Comparison of ENCODE assay signal across 19 mouse cellular contexts in the genomic region with DNA sequence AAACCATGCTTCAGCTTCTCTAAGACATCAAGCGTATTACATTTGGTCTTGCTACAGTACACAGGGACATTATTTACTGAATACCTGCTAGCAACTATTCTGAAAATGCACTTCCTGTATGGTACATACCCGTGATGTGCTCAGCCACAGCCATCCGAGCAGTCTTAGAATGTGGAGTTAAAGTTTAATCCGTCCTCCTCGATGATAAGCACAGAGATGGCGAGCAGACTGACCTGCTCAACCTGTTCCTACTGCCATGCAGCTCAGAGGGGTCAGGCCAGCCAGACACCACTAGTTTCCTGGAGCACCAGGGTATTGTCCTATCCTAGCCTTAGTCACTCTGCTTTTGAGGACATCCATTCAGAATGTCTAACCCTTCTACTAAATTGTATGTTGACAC. TPM values are rescaled to one million over a fixed set of nuclear protein-coding genes. Genes with fewer than 3 reads are reported as not detected.
DNase-seq lines count a peak whose midpoint lies in the region; ATAC-seq lines count a peak whose summit lies in the region.
"Had no signal": no experiment of that assay in that cellular context is flagged by ENCODE, and none has a peak within 500 bp of the region (broad histone marks: within the 10 kb centered on the region; RNA-seq: fewer than 3 reads in every experiment).

No protein-coding gene starts in this region.

- no peaks in the 10 kb centered on the region for H3K36me3 ChIP-seq in embryonic facial prominence, embryonic 12.5 days
- no peaks in the 10 kb centered on the region for H3K36me3 ChIP-seq in embryonic facial prominence, embryonic 10.5 days (replicated peaks)
- no peaks in the 10 kb centered on the region for H3K36me3 ChIP-seq in intestine, embryonic 14.5 days (ENCODE audit: control insufficient read depth, insufficient read depth, low read length)
- H3K36me3 ChIP-seq in kidney, embryonic 14.5 days (ENCODE audit: control insufficient read depth, insufficient read depth, low read length) = no peaks in the 10 kb centered on the region
- H3K36me3 ChIP-seq: limb, embryonic 15.5 days had no signal

- H3K9ac ChIP-seq in embryonic facial prominence, embryonic 12.5 days = no peak overlapping the region
- no peak overlapping the region for H3K9ac ChIP-seq in intestine, embryonic 14.5 days (ENCODE audit: low read length)
- H3K9ac ChIP-seq in kidney, embryonic 14.5 days (ENCODE audit: low read depth, low read length) = no peak overlapping the region
- H3K9ac ChIP-seq: hindbrain, embryonic 14.5 days; limb, embryonic 15.5 days had no signal

- no peaks in the 10 kb centered on the region for H3K27me3 ChIP-seq in embryonic facial prominence, embryonic 12.5 days
- H3K27me3 ChIP-seq in embryonic facial prominence, embryonic 10.5 days (replicated peaks; ENCODE audit: low read depth, poor library complexity, severe bottlenecking) = no peaks in the 10 kb centered on the region
- no peaks in the 10 kb centered on the region for H3K27me3 ChIP-seq in intestine, embryonic 14.5 days (replicated peaks; ENCODE audit: control insufficient read depth, insufficient read depth, low read length)
- no peaks in the 10 kb centered on the region for H3K27me3 ChIP-seq in kidney, embryonic 14.5 days (ENCODE audit: control insufficient read depth, insufficient read depth, low read length)
- H3K27me3 ChIP-seq: limb, embryonic 15.5 days had no signal

- DNase-seq in embryonic facial prominence, embryonic 10.5 days (ENCODE audit: low spot score) = no peak
- DNase-seq in intestine, embryonic 14.5 days (ENCODE audit: low spot score) = no peak
- DNase-seq in large intestine, adult 2 months (ENCODE audit: low read depth, low spot score) = peak; percentile 38
- DNase-seq in cerebellum, postnatal 25 days = no peak
- no peak for DNase-seq in left cerebral cortex, adult 18-20 months (ENCODE audit: low spot score in 2 of 2)
- no peak for DNase-seq in left cerebral cortex, postnatal 36 days (ENCODE audit: low spot score in 2 of 2)
- DNase-seq: adrenal gland, postnatal 36 days; cerebellum, adult 9-10 months; embryo, embryonic 11 days; heart, adult 11 months; lung, postnatal 36 days had no signal

- 63% methylated on average over 6 of the region's 6 CpGs for WGBS in embryonic facial prominence, embryonic 12.5 days
- 81% methylated on average over 6 of the region's 6 CpGs for WGBS in embryonic facial prominence, embryonic 10.5 days
- 62% methylated on average over 6 of the region's 6 CpGs for WGBS in intestine, embryonic 14.5 days
- 60% methylated on average over 6 of the region's 6 CpGs for WGBS in kidney, embryonic 14.5 days
- 25% methylated on average over 6 of the region's 6 CpGs for WGBS in large intestine, adult 2 months

- intact Hi-C loops in left cerebral cortex, postnatal 36 days (cut with DNase I) = no loop called here

- ATAC-seq in embryonic facial prominence, embryonic 12.5 days (ENCODE audit: insufficient number of reproducible peaks, insufficient read depth, low FRiP score, low TSS enrichment) = 0 out of 2 replicates have a peak, but pooled peaks have one; percentile 10
- ATAC-seq in intestine, embryonic 14.5 days (replicated peaks; ENCODE audit: low FRiP score, low TSS enrichment, low read depth) = peak; percentile 94
- ATAC-seq in kidney, embryonic 14.5 days (ENCODE audit: low FRiP score, low TSS enrichment) = peak; percentile 71
- ATAC-seq: forebrain, embryonic 16.5 days had no signal

- no peaks in the 10 kb centered on the region for H3K4me1 ChIP-seq in embryonic facial prominence, embryonic 12.5 days
- H3K4me1 ChIP-seq in embryonic facial prominence, embryonic 10.5 days = no peaks in the 10 kb centered on the region; the same call in 1 of the 2 replicates
- no peaks in the 10 kb centered on the region for H3K4me1 ChIP-seq in intestine, embryonic 14.5 days (replicated peaks; ENCODE audit: control insufficient read depth, insufficient read depth, low read length)
- H3K4me1 ChIP-seq in kidney, embryonic 14.5 days (ENCODE audit: control insufficient read depth, insufficient read depth, low read length) = no peaks in the 10 kb centered on the region
- H3K4me1 ChIP-seq: limb, embryonic 15.5 days had no signal

- no peak overlapping the region for H3K4me3 ChIP-seq in embryonic facial prominence, embryonic 12.5 days
- no peak overlapping the region for H3K4me3 ChIP-seq in embryonic facial prominence, embryonic 10.5 days
- no peak overlapping the region for H3K4me3 ChIP-seq in intestine, embryonic 14.5 days (ENCODE audit: low read depth, low read length)
- H3K4me3 ChIP-seq in kidney, embryonic 14.5 days (ENCODE audit: low read length) = no peak overlapping the region
- H3K4me3 ChIP-seq: erythroblast, embryonic 14.5 days; layer of hippocampus, adult 2 months; limb, embryonic 15.5 days had no signal

- H3K27ac ChIP-seq in embryonic facial prominence, embryonic 12.5 days = no peak overlapping the region
- no peak overlapping the region for H3K27ac ChIP-seq in embryonic facial prominence, embryonic 10.5 days (replicated peaks)
- no peak overlapping the region for H3K27ac ChIP-seq in intestine, embryonic 14.5 days (ENCODE audit: low read depth)
- no peak overlapping the region for H3K27ac ChIP-seq in kidney, embryonic 14.5 days (ENCODE audit: low read depth, low read length)
- H3K27ac ChIP-seq: hindbrain, embryonic 14.5 days; layer of hippocampus, adult 2 months; limb, embryonic 15.5 days had no signal

- no peaks in the 10 kb centered on the region for H3K9me3 ChIP-seq in embryonic facial prominence, embryonic 12.5 days
- H3K9me3 ChIP-seq in embryonic facial prominence, embryonic 10.5 days = no peaks in the 10 kb centered on the region
- H3K9me3 ChIP-seq in intestine, embryonic 14.5 days (ENCODE audit: control insufficient read depth, low read length) = no peaks in the 10 kb centered on the region
- H3K9me3 ChIP-seq in kidney, embryonic 14.5 days (ENCODE audit: control insufficient read depth, low read length) = no peaks in the 10 kb centered on the region
- H3K9me3 ChIP-seq: limb, embryonic 15.5 days had no signal

- H3K4me2 ChIP-seq in embryonic facial prominence, embryonic 12.5 days (replicated peaks) = no peak overlapping the region
- H3K4me2 ChIP-seq in intestine, embryonic 14.5 days (ENCODE audit: low read length) = no peak overlapping the region
- no peak overlapping the region for H3K4me2 ChIP-seq in kidney, embryonic 14.5 days (replicated peaks; ENCODE audit: low read depth, low read length)
- H3K4me2 ChIP-seq: hindbrain, embryonic 14.5 days; limb, embryonic 15.5 days; midbrain, embryonic 11.5 days had no signal

RNA-seq across cellular contexts. Expression of gene Frem2, which starts 30.6 kb away (rescaled TPM):
- 6.4 and 6.7 TPM in 2 replicates for polyA plus RNA-seq in embryonic facial prominence, embryonic 12.5 days (2016; fragmentation: Nextera tagmentation; extraction: Ambion mirVana)
- polyA plus RNA-seq in embryonic facial prominence, embryonic 10.5 days (2016; fragmentation: Nextera tagmentation; extraction: Ambion mirVana) = 7.8 and 10.8 TPM in 2 replicates
- polyA plus RNA-seq in intestine, embryonic 14.5 days (2014; fragmentation: Nextera tagmentation; extraction: Ambion mirVana) = 14.2 and 14.4 TPM in 2 replicates
- polyA plus RNA-seq in kidney, embryonic 14.5 days (2014; fragmentation: Nextera tagmentation; extraction: Ambion mirVana) = 14.8 and 27.0 TPM in 2 replicates
- 1.1 and 2.8 TPM in 2 replicates for polyA plus RNA-seq in large intestine, adult 2 months (2012; rRNA removed)
- 1 to 10 TPM; 2.1 TPM for total RNA-seq in left cerebral cortex, adult 18-20 months (2021)
- 1 to 10 TPM; 1.2 to 1.5 TPM for total RNA-seq in left cerebral cortex, postnatal 36 days (2021)

Comparison
In these comparisons a context has a peak if more than half of its experiments do, and no peak if none do; other contexts are left out.
1. ATAC-seq: peak in every context shown above with its lines; median percentile 94 in intestine, embryonic 14.5 days; 71 in kidney, embryonic 14.5 days; 10 in embryonic facial prominence, embryonic 12.5 days.